ENCODE assay signal across 23 mouse cellular contexts in genomic region chr8:119569881-119570280, GRCm38 (mm10). TPM values are rescaled to one million over a fixed set of nuclear protein-coding genes. Genes with fewer than 3 reads are reported as not detected.
DNase-seq lines count a peak whose midpoint lies in the region; ATAC-seq and TF ChIP-seq lines count a peak whose summit lies in the region.
"Had no signal": no experiment of that assay in that cellular context is flagged by ENCODE, and none has a peak within 500 bp of the region (broad histone marks: within the 10 kb centered on the region; RNA-seq: fewer than 3 reads in every experiment).

No protein-coding gene starts in this region.

- peaks cover 31% of the 10 kb centered on the region for H3K36me3 ChIP-seq in hindbrain, embryonic 13.5 days
- 0 out of 2 replicates have a peak, but pooled peaks cover 2% of the 10 kb centered on the region for H3K36me3 ChIP-seq in hindbrain, embryonic 11.5 days (ENCODE audit: control insufficient read depth, insufficient read depth, low read length)
- H3K36me3 ChIP-seq in thymus, adult 2 months (ENCODE audit: control insufficient read depth, insufficient read depth, low read length), result peaks cover 26% of the 10 kb centered on the region
- H3K36me3 ChIP-seq in embryonic facial prominence, embryonic 10.5 days (replicated peaks), result peaks cover 30% of the 10 kb centered on the region

- H3K9me3 ChIP-seq in hindbrain, embryonic 13.5 days, result no peaks in the 10 kb centered on the region
- H3K9me3 ChIP-seq in hindbrain, embryonic 11.5 days (ENCODE audit: control insufficient read depth, low read length), result no peaks in the 10 kb centered on the region
- H3K9me3 ChIP-seq in embryonic facial prominence, embryonic 10.5 days, result no peaks in the 10 kb centered on the region
- H3K9me3 ChIP-seq: forebrain, embryonic 12.5 days; G1E; hindbrain, embryonic 10.5 days; intestine, embryonic 15.5 days; liver, embryonic 13.5 days; stomach, embryonic 15.5 days had no signal

- peak overlapping the region; percentile 58; the same call in 1 of the 2 replicates for H3K9ac ChIP-seq in hindbrain, embryonic 13.5 days
- H3K9ac ChIP-seq in hindbrain, embryonic 11.5 days (ENCODE audit: low read depth, low read length), result no peak overlapping the region
- H3K9ac ChIP-seq: forebrain, embryonic 12.5 days; intestine, embryonic 15.5 days; liver, embryonic 13.5 days; stomach, embryonic 15.5 days had no signal

- peak; percentile 68 for TF ChIP-seq POLR2A in thymus, adult 2 months (IDR thresholded peaks at IDR 0.05; ENCODE audit: control insufficient read depth, extremely low read depth, insufficient read depth, low read length, poor library complexity)

- 41% methylated on average over 4 of the region's 4 CpGs for WGBS in hindbrain, embryonic 13.5 days
- 32% methylated on average over 4 of the region's 4 CpGs for WGBS in hindbrain, embryonic 11.5 days
- 16% methylated on average over 4 of the region's 4 CpGs for WGBS in thymus, adult 2 months
- 30% methylated on average over 4 of the region's 4 CpGs for WGBS in embryonic facial prominence, embryonic 10.5 days

- ATAC-seq in hindbrain, embryonic 13.5 days (ENCODE audit: low FRiP score), result no peak
- ATAC-seq in hindbrain, embryonic 11.5 days (ENCODE audit: low FRiP score), result no peak
- ATAC-seq: intestine, embryonic 15.5 days; lung, postnatal 0 days had no signal

- no peak overlapping the region for H3K4me3 ChIP-seq in hindbrain, embryonic 13.5 days
- no peak overlapping the region for H3K4me3 ChIP-seq in hindbrain, embryonic 11.5 days (ENCODE audit: low read depth, low read length)
- peak overlapping the region; percentile 34 for H3K4me3 ChIP-seq in thymus, adult 2 months (ENCODE audit: control insufficient read depth, insufficient read depth, low read length)
- H3K4me3 ChIP-seq in embryonic facial prominence, embryonic 10.5 days, result no peak overlapping the region
- H3K4me3 ChIP-seq: forebrain, embryonic 12.5 days; hindbrain, embryonic 10.5 days; intestine, embryonic 15.5 days; liver, embryonic 13.5 days; stomach, embryonic 15.5 days had no signal

- no peak for TF ChIP-seq CTCF in thymus, adult 2 months (IDR thresholded peaks at IDR 0.05; ENCODE audit: borderline replicate concordance, control insufficient read depth, extremely low read depth, insufficient read depth, low read length, poor library complexity)

- no peak for DNase-seq in hindbrain, embryonic 11.5 days (ENCODE audit: low spot score)
- peak; percentile 20 to 22 for DNase-seq in spleen, postnatal 36 days (ENCODE audit: low spot score in 2 of 2)
- DNase-seq in spleen, postnatal 14 days (ENCODE audit: low spot score in 2 of 2), result no peak
- peak; percentile 81 for DNase-seq in thymus, adult 2 months
- no peak for DNase-seq in embryonic facial prominence, embryonic 10.5 days (ENCODE audit: low spot score)
- DNase-seq in gastrocnemius, postnatal 14 days, result no peak
- DNase-seq: B cell, adult 2 months; cerebellum, postnatal 25 days; left cerebral cortex, postnatal 4 days; liver, embryonic 13.5 days had no signal

- no peak overlapping the region for H3K4me2 ChIP-seq in hindbrain, embryonic 13.5 days
- no peak overlapping the region for H3K4me2 ChIP-seq in hindbrain, embryonic 11.5 days (replicated peaks; ENCODE audit: low read depth, low read length)
- H3K4me2 ChIP-seq: forebrain, embryonic 12.5 days; intestine, embryonic 15.5 days; liver, embryonic 13.5 days; stomach, embryonic 15.5 days had no signal

- no peak overlapping the region for H3K27ac ChIP-seq in hindbrain, embryonic 13.5 days
- no peak overlapping the region for H3K27ac ChIP-seq in hindbrain, embryonic 11.5 days (ENCODE audit: low read depth, low read length)
- peak overlapping the region; percentile 98 for H3K27ac ChIP-seq in thymus, adult 2 months (ENCODE audit: control insufficient read depth, insufficient read depth, low read length)
- no peak overlapping the region for H3K27ac ChIP-seq in embryonic facial prominence, embryonic 10.5 days (replicated peaks)
- H3K27ac ChIP-seq: forebrain, embryonic 12.5 days; hindbrain, embryonic 10.5 days; intestine, embryonic 15.5 days; kidney, postnatal 0 days; liver, embryonic 13.5 days; stomach, embryonic 15.5 days had no signal

- H3K27me3 ChIP-seq in hindbrain, embryonic 13.5 days, result no peaks in the 10 kb centered on the region
- no peaks in the 10 kb centered on the region for H3K27me3 ChIP-seq in hindbrain, embryonic 11.5 days (ENCODE audit: control insufficient read depth, insufficient read depth, low read length)
- H3K27me3 ChIP-seq in thymus, adult 2 months (ENCODE audit: control insufficient read depth, insufficient read depth, low read length), result no peaks in the 10 kb centered on the region
- H3K27me3 ChIP-seq in embryonic facial prominence, embryonic 10.5 days (replicated peaks; ENCODE audit: low read depth, poor library complexity, severe bottlenecking), result peaks cover 26% of the 10 kb centered on the region
- H3K27me3 ChIP-seq: forebrain, embryonic 12.5 days; intestine, embryonic 15.5 days; liver, embryonic 13.5 days; stomach, embryonic 15.5 days had no signal

- peaks cover 27% of the 10 kb centered on the region for H3K4me1 ChIP-seq in hindbrain, embryonic 13.5 days (replicated peaks)
- H3K4me1 ChIP-seq in hindbrain, embryonic 11.5 days (replicated peaks; ENCODE audit: control insufficient read depth, insufficient read depth, low read length), result no peaks in the 10 kb centered on the region; the same call in 1 of the 2 replicates
- peaks cover 73% of the 10 kb centered on the region for H3K4me1 ChIP-seq in thymus, adult 2 months (replicated peaks; ENCODE audit: control insufficient read depth, insufficient read depth, low read length)
- H3K4me1 ChIP-seq in embryonic facial prominence, embryonic 10.5 days, result peaks cover 28% of the 10 kb centered on the region
- H3K4me1 ChIP-seq: intestine, embryonic 15.5 days had no signal

- intact Hi-C loops in gastrocnemius, postnatal 14 days (cut with DNase I; ENCODE audit: low total_unique reads), result no loop called here

RNA-seq across cellular contexts. Expression of gene Hsdl1, which starts 5.1 kb away (rescaled TPM):
- 138 and 150 TPM in 2 replicates for polyA plus RNA-seq in hindbrain, embryonic 13.5 days (2015; fragmentation: Nextera tagmentation; extraction: Ambion mirVana)
- 76.9 and 78.7 TPM in 2 replicates for polyA plus RNA-seq in hindbrain, embryonic 11.5 days (2014; fragmentation: Nextera tagmentation; extraction: Ambion mirVana)
- polyA plus RNA-seq in thymus, adult 2 months (2012; rRNA removed), result 149 and 176 TPM in 2 replicates
- polyA plus RNA-seq in embryonic facial prominence, embryonic 10.5 days (2016; fragmentation: Nextera tagmentation; extraction: Ambion mirVana), result 42.0 and 43.5 TPM in 2 replicates
- 10 to 100 TPM; 12.6 to 13.7 TPM for total RNA-seq in gastrocnemius, postnatal 14 days (2021)

RNA-seq across cellular contexts. Expression of gene Dnaaf1, which starts 5.2 kb away (rescaled TPM):
- 0.29 and 0.31 TPM in 2 replicates for polyA plus RNA-seq in hindbrain, embryonic 13.5 days (2015; fragmentation: Nextera tagmentation; extraction: Ambion mirVana)
- 0.08 and 0.28 TPM in 2 replicates for polyA plus RNA-seq in hindbrain, embryonic 11.5 days (2014; fragmentation: Nextera tagmentation; extraction: Ambion mirVana)
- polyA plus RNA-seq in thymus, adult 2 months (2012; rRNA removed), result 0.90 and 1.1 TPM in 2 replicates
- polyA plus RNA-seq in embryonic facial prominence, embryonic 10.5 days (2016; fragmentation: Nextera tagmentation; extraction: Ambion mirVana), result 0.11 and 0.15 TPM in 2 replicates
- not detected for total RNA-seq in gastrocnemius, postnatal 14 days (2021)
- total RNA-seq: gastrocnemius, postnatal 4 days; neutrophil, adult 5-6 weeks had no signal
- polyA plus RNA-seq: adrenal gland, adult 2 months had no signal

RNA-seq across cellular contexts. Expression of gene Mbtps1, which starts 11.3 kb away (rescaled TPM):
- 61.3 and 63.2 TPM in 2 replicates for polyA plus RNA-seq in hindbrain, embryonic 13.5 days (2015; fragmentation: Nextera tagmentation; extraction: Ambion mirVana)
- 64.8 and 84.4 TPM in 2 replicates for polyA plus RNA-seq in hindbrain, embryonic 11.5 days (2014; fragmentation: Nextera tagmentation; extraction: Ambion mirVana)
- polyA plus RNA-seq in thymus, adult 2 months (2012; rRNA removed), result 166 and 177 TPM in 2 replicates
- 120 and 121 TPM in 2 replicates for polyA plus RNA-seq in embryonic facial prominence, embryonic 10.5 days (2016; fragmentation: Nextera tagmentation; extraction: Ambion mirVana)
- total RNA-seq in gastrocnemius, postnatal 14 days (2021), result 10 to 100 TPM; 37.3 to 39.3 TPM

RNA-seq across cellular contexts. Expression of gene Taf1c, which starts 35.1 kb away (rescaled TPM):
- polyA plus RNA-seq in hindbrain, embryonic 13.5 days (2015; fragmentation: Nextera tagmentation; extraction: Ambion mirVana), result 12.6 and 14.5 TPM in 2 replicates
- 10.1 and 11.9 TPM in 2 replicates for polyA plus RNA-seq in hindbrain, embryonic 11.5 days (2014; fragmentation: Nextera tagmentation; extraction: Ambion mirVana)
- 109 and 112 TPM in 2 replicates for polyA plus RNA-seq in thymus, adult 2 months (2012; rRNA removed)
- 15.7 and 17.8 TPM in 2 replicates for polyA plus RNA-seq in embryonic facial prominence, embryonic 10.5 days (2016; fragmentation: Nextera tagmentation; extraction: Ambion mirVana)
- 1 to 10 TPM; 3.5 to 3.6 TPM for total RNA-seq in gastrocnemius, postnatal 14 days (2021)

RNA-seq across cellular contexts. Expression of gene Adad2, which starts 42.7 kb away (rescaled TPM):
- not detected in 2 replicates for polyA plus RNA-seq in hindbrain, embryonic 13.5 days (2015; fragmentation: Nextera tagmentation; extraction: Ambion mirVana)
- 0.13 TPM in 1 of 2 replicates, not detected in the other for polyA plus RNA-seq in hindbrain, embryonic 11.5 days (2014; fragmentation: Nextera tagmentation; extraction: Ambion mirVana)
- polyA plus RNA-seq in thymus, adult 2 months (2012; rRNA removed), result 0.22 and 0.34 TPM in 2 replicates
- 0.27 TPM in 1 of 2 replicates, not detected in the other for polyA plus RNA-seq in embryonic facial prominence, embryonic 10.5 days (2016; fragmentation: Nextera tagmentation; extraction: Ambion mirVana)
- not detected for total RNA-seq in gastrocnemius, postnatal 14 days (2021)
- total RNA-seq: adrenal gland, adult 2 months; G1E; gastrocnemius, postnatal 4 days; neutrophil, adult 5-6 weeks had no signal
- polyA plus RNA-seq: adrenal gland, adult 2 months; G1E; heart, embryonic 14.5 days; intestine, embryonic 15.5 days; kidney, postnatal 0 days; liver, embryonic 13.5 days; lung, postnatal 0 days; stomach, embryonic 15.5 days; urinary bladder, adult 2 months had no signal

Comparison
In these comparisons a context has a peak if more than half of its experiments do, and no peak if none do; other contexts are left out.
1. DNase-seq: peak in spleen, postnatal 36 days (2 of 2) and thymus, adult 2 months (single experiment); none in hindbrain, embryonic 11.5 days (single experiment), spleen, postnatal 14 days (0 of 2), embryonic facial prominence, embryonic 10.5 days (single experiment) and gastrocnemius, postnatal 14 days (single experiment).